Mouse (Mus musculus) T-helper 2 cell (primary cell): Measurements from ENCODE around the gene Bpifb9b.
"Not testable (repeated sequence)": the region's sequence is repeated elsewhere in the genome, so short reads cannot be mapped to it uniquely, and the experiment has no call there.

Source experiments
- in situ Hi-C: fragments of 300-600 bp; cut with MboI, MseI; formaldehyde crosslinking; loops from one replicate; pipeline ENCODE4 v1.15.1; 2025; ENCODE audit warnings: high pct_unique_total_duplicates

The Bpifb9b gene

GRCm38 (mm10) chr2:154306927-154307326, at the start of gene Bpifb9b:
Bpifb9b (plus strand) TSS chr2:154307227.
- in situ Hi-C loops = loop anchor here (5.0 kb wide), 1 partner anchor 50 kb away; the partner anchor contains the start of gene Bpifb9a

DNA sequence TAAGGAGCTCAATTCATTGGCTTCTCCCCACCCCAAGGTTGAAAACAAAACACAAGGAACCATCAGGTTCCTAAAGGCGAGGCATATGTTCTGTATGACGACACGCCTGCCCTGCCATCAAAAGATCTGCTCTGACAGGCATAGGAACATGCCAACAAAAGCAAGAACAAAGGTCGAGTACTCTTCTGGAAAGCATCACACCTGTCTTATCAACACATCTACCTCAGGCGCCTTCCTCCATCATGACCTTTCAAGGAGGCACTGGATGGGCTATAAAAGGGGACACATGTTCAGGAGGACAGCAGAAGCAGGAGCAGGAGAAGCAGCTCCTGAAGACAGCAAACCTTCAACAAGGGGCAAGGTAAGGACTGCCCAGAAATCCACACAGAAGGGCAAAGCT, 49.5 kb upstream of the Bpifb9b start, which contains the start of gene Bpifb9a:
TSS of gene Bpifb9a (plus strand) at position 301 of the 400 bp plus-strand sequence.
- in situ Hi-C loops = loop anchor here (5.0 kb wide), 1 partner anchor 50 kb away; the partner anchor contains the start of gene Bpifb9b

- in situ Hi-C loops = not testable (repeated sequence)
Observed at GRCm38 (mm10) chr2:154264397-154264796, 42.6 kb upstream of the Bpifb9b start.

GRCm38 (mm10) chr2:154291866-154292265, 15.2 kb upstream of the Bpifb9b start:
- in situ Hi-C loops = loop anchor here (5.0 kb wide), 1 partner anchor 75 kb away; no protein-coding TSS in a partner anchor

DNA sequence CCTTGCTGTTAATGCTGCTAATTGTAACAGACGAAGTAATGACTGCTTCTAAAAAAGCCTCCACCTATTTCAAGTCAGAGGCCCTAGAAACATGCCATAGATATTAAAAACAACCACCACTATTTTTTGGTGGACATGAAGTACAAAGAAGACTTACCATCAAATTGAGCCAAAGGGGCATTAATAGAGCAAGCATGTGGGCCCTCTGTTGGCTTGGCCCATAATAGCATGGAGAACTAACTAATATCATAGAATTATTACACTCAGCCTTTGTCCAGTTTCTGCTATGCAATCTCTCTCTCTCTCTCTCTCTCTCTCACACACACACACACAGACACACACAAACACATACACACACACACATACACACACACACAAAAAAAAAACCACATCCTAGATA, 14.2 kb upstream of the Bpifb9b start:
- in situ Hi-C loops = loop anchor here (5.0 kb wide), 1 partner anchor 76 kb away; no protein-coding TSS in a partner anchor

GRCm38 (mm10) chr2:154294746-154295145, 12.3 kb upstream of the Bpifb9b start:
- in situ Hi-C loops = loop anchor here (5.0 kb wide), 1 partner anchor 77 kb away; no protein-coding TSS in a partner anchor

GRCm38 (mm10) chr2:154300496-154300895, 6.5 kb upstream of the Bpifb9b start:
- in situ Hi-C loops = no loop called here

DNA sequence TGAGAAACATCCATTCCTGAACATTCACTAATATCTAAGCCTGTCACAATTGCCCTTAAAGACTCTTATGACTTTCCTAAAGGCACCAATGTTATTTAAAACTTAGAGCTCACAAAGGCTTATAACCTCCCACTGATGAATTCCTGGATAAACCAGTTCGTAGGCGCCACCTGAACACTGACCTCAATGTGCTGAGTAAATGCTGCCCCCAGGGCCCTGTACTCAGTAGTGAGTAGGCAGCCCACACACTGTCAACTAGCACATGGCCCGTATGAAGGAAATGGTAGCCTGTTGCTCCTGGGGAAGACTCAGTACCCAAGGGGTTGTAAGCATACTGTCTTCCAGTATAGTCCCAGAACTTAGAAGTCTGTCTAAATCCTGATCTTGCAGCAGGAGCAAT, 5.3 kb upstream of the Bpifb9b start:
- in situ Hi-C loops = no loop called here

GRCm38 (mm10) chr2:154304604-154305003, 2.4 kb upstream of the Bpifb9b start:
- in situ Hi-C loops = loop anchor here (5.0 kb wide), 1 partner anchor 47 kb away; the partner anchor contains the start of gene Bpifb9a

- in situ Hi-C loops = not testable (repeated sequence)
Observed at GRCm38 (mm10) chr2:154313771-154314170, 6.7 kb downstream of the Bpifb9b start.

- in situ Hi-C loops = no loop called here
Observed at GRCm38 (mm10) chr2:154326852-154327251, 19.8 kb downstream of the Bpifb9b start.

DNA sequence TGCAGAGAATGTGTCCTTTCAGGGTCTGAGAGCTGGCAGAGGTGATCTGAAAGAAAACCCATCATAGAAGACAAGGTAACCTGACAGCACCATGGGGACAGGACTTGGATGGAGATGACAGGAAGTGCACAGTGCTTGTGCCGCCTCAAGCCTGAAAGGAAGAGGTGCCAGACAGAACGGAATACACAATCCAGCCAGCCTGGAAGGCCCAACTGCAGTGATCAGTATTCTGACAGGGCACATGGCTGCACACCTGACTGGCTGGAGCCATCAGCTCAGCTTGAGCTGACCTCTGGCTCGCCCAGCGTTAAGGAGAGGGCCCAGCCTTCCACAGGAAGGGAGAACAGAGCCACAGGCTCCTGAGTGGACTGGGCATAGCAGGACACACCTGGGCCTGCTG, 28.5 kb downstream of the Bpifb9b start:
- in situ Hi-C loops = no loop called here

GRCm38 (mm10) chr2:154338161-154338560, 31.1 kb downstream of the Bpifb9b start:
- in situ Hi-C loops = no loop called here

DNA sequence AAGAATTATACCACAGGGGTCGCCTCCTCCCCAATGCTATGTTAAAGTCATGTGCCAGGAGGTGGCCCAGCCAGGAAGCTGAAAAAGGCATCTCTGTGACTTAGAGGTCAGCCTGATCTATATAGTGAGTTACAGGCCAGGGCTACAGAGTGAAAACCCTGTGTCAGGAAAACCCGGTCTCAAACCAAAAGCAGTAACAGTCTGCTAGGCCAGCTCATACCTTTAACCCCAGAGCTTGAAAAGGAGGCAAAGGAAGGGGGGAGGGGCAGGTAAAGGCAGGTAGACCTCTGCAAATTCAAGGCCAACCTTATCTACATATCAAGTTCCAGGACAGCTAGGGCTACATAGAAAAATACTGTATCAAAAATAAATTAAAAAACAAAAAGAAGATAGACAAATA, 32.3 kb downstream of the Bpifb9b start:
- in situ Hi-C loops = no loop called here

- in situ Hi-C loops = no loop called here
Observed at GRCm38 (mm10) chr2:154348152-154348551, 41.1 kb downstream of the Bpifb9b start.

GRCm38 (mm10) chr2:154354000-154354425, 47.0 kb downstream of the Bpifb9b start:
- in situ Hi-C loops = not testable (repeated sequence)

GRCm38 (mm10) chr2:154367510-154367909, 60.5 kb downstream of the Bpifb9b start:
- in situ Hi-C loops = no loop called here
